Mouse (Mus musculus) midbrain, embryonic 15.5 days (tissue): ENCODE data around the gene Tbc1d22a. TPM values are rescaled to one million over a fixed set of nuclear protein-coding genes. Genes with fewer than 3 reads are reported as not detected.
A peak's percentile ranks its signal among the peaks of the same experiment; 100 is the strongest.

Experiments used
- ATAC-seq: fragments of 200-750 bp; cut with Nextera tagmentation; replicated peaks from 2 replicates; pipeline ENCODE4 v1.8.0; 2017; ENCODE audit warnings: moderate TSS enrichment
- H3K27ac ChIP-seq: fragments of 300-500 bp; sonication (generic); 2 replicates; pipeline ENCODE4 v1.5.1; 2015; ENCODE audit warnings: mild to moderate bottlenecking, inconsistent platforms
- H3K27me3 ChIP-seq: fragments of 300-500 bp; sonication (generic); replicated peaks from 2 replicates; pipeline ENCODE4 v1.6.1; 2015; ENCODE audit warnings: inconsistent platforms
- H3K36me3 ChIP-seq: fragments of 300-500 bp; sonication (generic); replicated peaks from 2 replicates; pipeline ENCODE4 v1.6.1; 2015; ENCODE audit warnings: inconsistent platforms
- H3K4me1 ChIP-seq: fragments of 300-500 bp; sonication (generic); 2 replicates; pipeline ENCODE4 v1.6.1; 2015; ENCODE audit warnings: inconsistent platforms
- H3K4me2 ChIP-seq: fragments of 300-500 bp; sonication (generic); 2 replicates; pipeline ENCODE4 v1.6.1; 2015; ENCODE audit warnings: inconsistent platforms, mild to moderate bottlenecking, moderate library complexity
- H3K4me3 ChIP-seq: fragments of 300-500 bp; sonication (generic); 2 replicates; pipeline ENCODE4 v1.5.1; 2015; ENCODE audit warnings: mild to moderate bottlenecking, inconsistent platforms
- H3K9ac ChIP-seq: fragments of 300-500 bp; sonication (generic); 2 replicates; pipeline ENCODE4 v1.6.1; 2015; ENCODE audit warnings: mild to moderate bottlenecking, inconsistent platforms
- H3K9me3 ChIP-seq: fragments of 300-500 bp; sonication (generic); 2 replicates; pipeline ENCODE4 v1.6.1; 2016; ENCODE audit warnings: inconsistent platforms
- WGBS: fragments of 180-500 bp; shearing (Covaris S2); methylation state at CpG from one replicate; pipeline ENCODE4 v1.1.7; 2015; ENCODE audit warnings: mixed read lengths; 5-methylcytosine and 5-hydroxymethylcytosine counted together
- polyA plus RNA-seq: library from polyadenylated mRNA; unstranded; fragments of >200 nt; fragmentation: Nextera tagmentation; extraction: Ambion mirVana; gene quantifications from 2 replicates; pipeline ENCODE4 v1.2.1, GENCODE M21; 2015

The Tbc1d22a gene
- 14.3 and 15.1 TPM in 2 replicates for polyA plus RNA-seq

DNA sequence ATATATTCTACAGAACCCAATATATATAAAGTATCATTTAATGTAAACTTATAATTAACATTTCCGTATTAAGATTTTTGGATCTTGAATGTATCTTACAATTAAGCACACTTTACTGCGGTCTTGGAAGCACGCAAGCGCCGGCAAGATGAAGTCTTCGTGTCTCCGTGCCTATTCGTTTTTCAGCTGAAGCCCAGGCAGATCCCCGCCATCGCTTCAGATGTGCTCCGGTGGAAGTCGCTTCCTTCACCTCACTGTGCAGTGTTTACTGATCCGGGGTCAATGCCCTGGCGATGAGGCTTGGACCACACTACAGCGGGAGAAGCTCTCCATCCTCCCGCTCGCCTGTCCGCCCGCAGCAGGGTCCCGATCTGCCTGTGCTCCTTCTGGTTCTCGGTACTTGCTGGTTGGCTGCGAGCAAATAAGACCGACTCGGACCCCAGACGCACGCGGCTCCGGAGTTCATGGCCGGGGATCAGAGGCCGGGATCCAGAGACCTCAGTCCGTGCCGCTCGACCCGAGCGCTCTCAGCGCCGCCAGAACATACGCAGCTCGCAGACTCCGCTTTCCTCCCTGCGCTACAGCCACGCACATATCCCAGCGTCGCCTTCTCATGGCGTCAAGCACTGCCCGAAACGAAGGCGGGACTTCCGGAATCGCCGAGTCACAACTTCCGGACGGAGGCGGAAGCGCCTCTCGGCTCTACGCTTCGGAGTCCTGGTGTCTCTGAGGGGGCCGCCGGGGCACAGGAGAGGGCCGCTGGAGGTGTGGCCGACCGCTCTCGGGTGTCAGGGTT is at the start of gene Tbc1d22a:
Gene Tbc1d22a, plus strand, starts transcription at position 707 of the 796 bp plus-strand sequence.
- under 1% methylated on average over 64 of the region's 64 CpGs for WGBS
- peak; percentile 95 for ATAC-seq
- Histone ChIP-seq H3K9ac (peak within 1 kb of the TSS; percentile 91), H3K27ac (peak within 1 kb of the TSS; percentile 93), H3K9me3 (no peaks in the 10 kb centered on the region), H3K4me1 (peaks cover 28% of the 10 kb centered on the region), H3K4me3 (peak within 1 kb of the TSS; percentile 90), H3K27me3 (no peaks in the 10 kb centered on the region), H3K36me3 (no peaks in the 10 kb centered on the region), H3K4me2 (peak within 1 kb of the TSS; percentile 98)

GRCm38 (mm10) chr15:86164718-86165345 is 49.4 kb upstream of the Tbc1d22a start:
- ATAC-seq = no peak
- no peaks in the 10 kb centered on the region for H3K27me3 ChIP-seq
- H3K36me3 ChIP-seq = peaks cover 7% of the 10 kb centered on the region; the same call in 1 of the 2 replicates
- no peak overlapping the region for H3K4me2 ChIP-seq
- H3K4me1 ChIP-seq = peaks cover 15% of the 10 kb centered on the region
- WGBS = 80% methylated on average over 21 of the region's 21 CpGs
- H3K9ac ChIP-seq = no peak overlapping the region
- no peak overlapping the region for H3K27ac ChIP-seq
- H3K9me3 ChIP-seq = no peaks in the 10 kb centered on the region
- H3K4me3 ChIP-seq = no peak overlapping the region

DNA sequence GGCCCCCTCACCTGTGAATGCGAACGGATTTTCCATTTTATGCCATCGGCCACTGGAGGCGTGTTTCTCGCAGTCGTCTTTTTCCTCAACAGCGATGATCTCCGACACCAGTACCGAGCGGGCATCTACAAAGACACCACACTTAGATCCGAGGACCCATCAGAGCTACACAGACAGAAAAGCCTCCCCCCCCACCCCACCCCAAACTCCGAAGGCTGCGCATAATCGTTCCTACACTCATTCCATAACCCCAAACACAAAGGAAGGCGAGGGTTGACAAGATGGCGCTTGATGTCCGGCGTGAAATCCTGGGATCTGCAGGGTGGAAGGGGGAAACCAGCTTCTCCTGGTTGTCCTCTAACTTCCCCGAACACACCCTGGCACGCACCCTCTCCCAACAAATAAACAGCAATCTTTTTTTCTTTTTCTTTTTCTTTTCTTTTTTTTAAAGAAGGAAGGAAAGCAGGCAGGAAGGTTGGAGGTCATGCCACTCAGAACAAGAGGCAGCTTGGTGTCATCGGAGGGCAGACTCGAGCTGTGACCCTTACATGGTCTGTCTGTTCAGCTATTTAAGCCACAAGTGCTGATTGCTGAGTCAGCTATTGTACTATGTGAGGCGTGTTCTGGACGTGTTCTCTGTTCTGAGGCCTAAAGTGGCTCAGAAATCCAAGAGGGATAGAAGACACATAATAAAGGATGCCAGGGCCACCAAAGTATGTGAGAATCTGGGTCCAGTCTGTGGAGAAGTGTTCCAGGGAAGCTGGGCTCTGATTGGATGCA is 48.3 kb upstream of the Tbc1d22a start:
- Histone ChIP-seq H3K9me3 (no peaks in the 10 kb centered on the region), H3K4me2 (no peak overlapping the region), H3K9ac (no peak overlapping the region), H3K4me3 (no peak overlapping the region), H3K36me3 (peaks cover 7% of the 10 kb centered on the region; the same call in 1 of the 2 replicates), H3K4me1 (peaks cover 15% of the 10 kb centered on the region), H3K27me3 (no peaks in the 10 kb centered on the region), H3K27ac (no peak overlapping the region)
- ATAC-seq = no peak
- 90% methylated on average over 24 of the region's 24 CpGs for WGBS

- Histone ChIP-seq H3K4me3 (no peak overlapping the region), H3K36me3 (peaks cover under 1% of the 10 kb centered on the region; the same call in 1 of the 2 replicates), H3K27me3 (no peaks in the 10 kb centered on the region), H3K4me2 (no peak overlapping the region), H3K27ac (no peak overlapping the region), H3K9me3 (no peaks in the 10 kb centered on the region), H3K4me1 (peaks cover 15% of the 10 kb centered on the region), H3K9ac (no peak overlapping the region)
- WGBS = 93% methylated on average over 7 of the region's 7 CpGs
- no peak for ATAC-seq
Measured at GRCm38 (mm10) chr15:86167032-86167655, 47.1 kb upstream of the Tbc1d22a start.

DNA sequence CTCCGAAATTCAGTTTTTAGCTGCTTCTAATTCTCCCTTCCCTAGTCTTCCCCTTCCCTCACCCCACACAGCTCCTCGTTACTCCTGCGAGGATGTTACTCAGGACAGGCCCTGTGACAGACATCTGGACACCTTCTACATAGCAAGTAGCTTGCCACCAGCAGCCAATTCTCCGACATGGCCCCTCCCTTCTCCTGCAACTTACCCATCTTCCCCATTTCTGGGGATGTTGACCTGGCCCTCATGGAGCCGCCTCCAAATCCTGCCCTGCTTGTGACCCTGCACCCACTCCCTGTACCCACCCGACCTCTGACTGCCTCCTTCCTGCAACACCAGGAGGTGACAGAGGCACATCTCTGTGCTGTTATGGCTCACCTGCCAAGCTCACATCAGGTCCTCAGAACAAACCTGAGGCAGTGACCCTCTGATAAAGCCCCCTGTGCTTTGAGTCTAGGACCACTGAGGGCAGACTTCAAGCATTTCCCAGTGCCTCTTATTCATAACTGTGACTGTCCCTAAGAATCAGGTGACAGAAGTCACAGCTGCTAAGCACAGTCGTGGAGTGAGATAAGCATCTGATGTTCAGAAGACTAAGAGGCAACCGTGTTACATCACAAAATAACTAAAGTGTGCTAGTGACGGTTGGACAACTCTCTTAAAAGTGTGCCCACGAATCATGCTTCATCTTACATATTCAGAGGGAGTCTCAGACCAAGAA is 46.3 kb upstream of the Tbc1d22a start:
- Histone ChIP-seq H3K9ac (no peak overlapping the region), H3K36me3 (no peaks in the 10 kb centered on the region), H3K27ac (no peak overlapping the region), H3K4me3 (no peak overlapping the region), H3K27me3 (no peaks in the 10 kb centered on the region), H3K9me3 (no peaks in the 10 kb centered on the region), H3K4me2 (no peak overlapping the region), H3K4me1 (peaks cover 17% of the 10 kb centered on the region)
- no peak for ATAC-seq
- 82% methylated on average over 10 of the region's 10 CpGs for WGBS

DNA sequence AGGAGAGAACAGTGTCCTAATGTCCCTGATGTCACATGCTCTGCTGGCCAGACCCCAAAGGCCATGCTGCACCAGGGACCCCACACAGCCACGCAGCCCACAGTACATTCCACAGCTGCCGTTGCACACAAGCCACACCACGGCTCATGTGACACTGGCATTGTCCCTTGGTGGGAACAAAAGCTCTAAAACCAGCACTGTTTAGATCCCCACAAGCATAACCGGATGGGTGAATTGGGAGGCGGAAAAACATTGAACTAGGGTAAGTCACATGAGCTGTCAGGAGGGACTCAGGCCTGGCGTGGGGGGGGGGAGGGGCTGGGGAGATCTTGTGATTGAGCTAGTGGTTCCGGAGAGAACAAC is 45.8 kb upstream of the Tbc1d22a start:
- H3K4me3 ChIP-seq = no peak overlapping the region
- H3K27me3 ChIP-seq = no peaks in the 10 kb centered on the region
- no peak overlapping the region for H3K9ac ChIP-seq
- ATAC-seq = no peak
- 19% methylated on average over 7 of the region's 7 CpGs for WGBS
- H3K4me2 ChIP-seq = no peak overlapping the region
- H3K36me3 ChIP-seq = no peaks in the 10 kb centered on the region
- H3K4me1 ChIP-seq = peaks cover 22% of the 10 kb centered on the region
- H3K27ac ChIP-seq = no peak overlapping the region
- H3K9me3 ChIP-seq = no peaks in the 10 kb centered on the region

DNA sequence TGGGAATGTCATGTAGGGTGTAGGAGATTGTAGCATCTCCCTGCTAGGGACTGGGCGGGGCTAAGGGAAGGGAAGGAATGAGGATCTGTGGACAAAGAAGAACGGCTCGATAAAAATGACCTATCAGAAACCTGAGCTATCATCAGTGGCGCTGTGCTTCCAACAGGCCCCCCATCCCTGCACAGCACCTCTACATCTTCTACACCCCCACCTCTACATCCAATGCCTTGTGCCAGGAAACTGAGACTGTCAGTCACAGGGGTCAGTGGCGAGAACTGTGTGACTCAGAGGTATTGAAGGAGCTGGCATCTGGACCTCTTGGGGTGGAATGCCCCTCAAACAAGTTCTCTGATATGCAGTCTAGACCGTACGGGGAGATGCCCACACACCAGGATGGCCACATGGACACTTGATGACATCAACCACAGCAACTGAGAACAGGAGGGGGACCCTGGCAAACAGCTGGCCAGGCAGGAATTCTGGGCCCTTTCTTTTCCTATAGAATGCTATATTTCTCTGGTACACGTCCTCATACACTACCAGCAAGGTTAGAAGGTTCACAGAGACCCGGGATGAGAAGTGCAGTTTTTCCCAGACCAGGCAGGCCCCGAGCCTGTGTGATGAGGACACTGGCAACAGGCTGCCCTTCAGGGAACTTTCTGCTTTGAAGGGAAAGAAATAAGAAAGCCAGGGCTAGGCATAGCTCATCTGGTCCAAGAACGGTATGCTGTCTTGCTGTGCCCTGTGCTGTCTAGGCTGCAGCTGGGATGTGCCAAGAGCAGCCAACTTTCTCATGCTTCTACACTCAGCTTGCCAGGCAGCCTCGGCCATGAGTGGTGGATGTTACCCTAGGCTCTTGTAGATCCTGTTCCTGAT is 45.1 kb upstream of the Tbc1d22a start:
- peaks cover 29% of the 10 kb centered on the region for H3K4me1 ChIP-seq
- no peak overlapping the region for H3K27ac ChIP-seq
- 76% methylated on average over 12 of the region's 12 CpGs for WGBS
- H3K27me3 ChIP-seq = no peaks in the 10 kb centered on the region
- no peaks in the 10 kb centered on the region for H3K36me3 ChIP-seq
- no peaks in the 10 kb centered on the region for H3K9me3 ChIP-seq
- H3K4me2 ChIP-seq = no peak overlapping the region
- no peak overlapping the region for H3K9ac ChIP-seq
- H3K4me3 ChIP-seq = no peak overlapping the region
- ATAC-seq = no peak

- H3K36me3 ChIP-seq = no peaks in the 10 kb centered on the region
- no peak overlapping the region for H3K27ac ChIP-seq
- no peak overlapping the region for H3K9ac ChIP-seq
- no peak overlapping the region for H3K4me3 ChIP-seq
- peaks cover 30% of the 10 kb centered on the region for H3K4me1 ChIP-seq
- ATAC-seq = no peak
- H3K9me3 ChIP-seq = no peaks in the 10 kb centered on the region
- no peaks in the 10 kb centered on the region for H3K27me3 ChIP-seq
- 83% methylated on average over 4 of the region's 4 CpGs for WGBS
- no peak overlapping the region for H3K4me2 ChIP-seq
Measured at GRCm38 (mm10) chr15:86169817-86170110, 44.5 kb upstream of the Tbc1d22a start.

GRCm38 (mm10) chr15:86171316-86171715 is 42.9 kb upstream of the Tbc1d22a start:
- ATAC-seq = no peak
- Histone ChIP-seq H3K4me3 (no peak overlapping the region), H3K27me3 (no peaks in the 10 kb centered on the region), H3K9ac (no peak overlapping the region), H3K36me3 (no peaks in the 10 kb centered on the region), H3K27ac (no peak overlapping the region), H3K4me1 (peaks cover 30% of the 10 kb centered on the region), H3K9me3 (no peaks in the 10 kb centered on the region), H3K4me2 (no peak overlapping the region)
- 82% methylated on average over 12 of the region's 12 CpGs for whole genome bisulfite sequencing

DNA sequence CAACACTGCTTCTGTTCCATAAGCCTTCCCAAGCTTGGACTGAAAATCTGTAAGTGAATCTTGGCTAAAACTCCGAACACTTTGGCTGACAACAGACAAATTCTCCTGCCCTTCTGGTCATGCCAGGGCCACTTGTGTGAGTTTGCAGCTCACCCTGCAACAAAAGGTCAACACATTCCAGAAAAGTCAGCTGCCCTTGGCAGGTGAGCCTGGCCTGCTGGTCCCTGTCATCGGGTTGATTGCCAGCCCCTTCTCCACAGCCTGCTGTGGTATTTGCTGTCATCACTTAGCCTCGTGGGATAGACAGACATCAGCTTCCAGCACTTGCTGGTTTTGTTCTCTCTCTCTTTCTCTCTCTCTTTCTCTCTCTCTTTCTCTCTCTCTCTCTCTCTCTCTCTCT is 42.1 kb upstream of the Tbc1d22a start:
- Histone ChIP-seq H3K36me3 (no peaks in the 10 kb centered on the region), H3K4me2 (no peak overlapping the region), H3K27me3 (no peaks in the 10 kb centered on the region), H3K4me3 (no peak overlapping the region), H3K27ac (no peak overlapping the region), H3K9ac (no peak overlapping the region), H3K4me1 (peaks cover 30% of the 10 kb centered on the region), H3K9me3 (no peaks in the 10 kb centered on the region)
- no peak for ATAC-seq
- 61% methylated on average over 3 of the region's 3 CpGs for WGBS

GRCm38 (mm10) chr15:86172526-86172925 is 41.7 kb upstream of the Tbc1d22a start:
- no peak overlapping the region for H3K9ac ChIP-seq
- 78% methylated on average over 6 of the region's 6 CpGs for WGBS
- no peak overlapping the region for H3K4me3 ChIP-seq
- H3K9me3 ChIP-seq = no peaks in the 10 kb centered on the region
- H3K27me3 ChIP-seq = no peaks in the 10 kb centered on the region
- H3K4me2 ChIP-seq = no peak overlapping the region
- H3K4me1 ChIP-seq = peaks cover 30% of the 10 kb centered on the region
- ATAC-seq = no peak
- no peaks in the 10 kb centered on the region for H3K36me3 ChIP-seq
- no peak overlapping the region for H3K27ac ChIP-seq
